Mouse (Mus musculus) stomach, embryonic 16.5 days (tissue): ENCODE results near the gene Adgre4. TPM values are rescaled to one million over a fixed set of nuclear protein-coding genes. Genes with fewer than 3 reads are reported as not detected.
A peak's percentile ranks its signal among the peaks of the same experiment; 100 is the strongest.
"Not testable (repeated sequence)": the region's sequence is repeated elsewhere in the genome, so short reads cannot be mapped to it uniquely, and the experiment has no call there.

ENCODE experiments used
- ATAC-seq: fragments of 200-750 bp; cut with Nextera tagmentation; 2 replicates; pipeline ENCODE4 v1.8.0; 2017; ENCODE audit warnings: moderate number of reproducible peaks, moderate TSS enrichment; ENCODE audit not compliant: insufficient read depth, low FRiP score
- H3K27ac ChIP-seq: fragments of 300-500 bp; sonication (generic); 2 replicates; pipeline ENCODE4 v1.5.1; 2014; ENCODE audit warnings: low read length
- H3K27me3 ChIP-seq: fragments of 300-500 bp; sonication (generic); 2 replicates; pipeline ENCODE4 v1.6.1; 2014; ENCODE audit warnings: low read length, control low read depth, mixed read lengths; ENCODE audit not compliant: control insufficient read depth, insufficient read depth
- H3K36me3 ChIP-seq: fragments of 300-500 bp; sonication (generic); 2 replicates; pipeline ENCODE4 v1.6.1; 2014; ENCODE audit warnings: low read length; ENCODE audit not compliant: control insufficient read depth, insufficient read depth
- H3K4me1 ChIP-seq: fragments of 300-500 bp; sonication (generic); 2 replicates; pipeline ENCODE4 v1.6.1; 2014; ENCODE audit warnings: low read length, control low read depth, mixed read lengths; ENCODE audit not compliant: control insufficient read depth, insufficient read depth
- H3K4me2 ChIP-seq: fragments of 300-500 bp; sonication (generic); 2 replicates; pipeline ENCODE4 v1.6.1; 2014; ENCODE audit warnings: low read depth, low read length, mixed read lengths
- H3K4me3 ChIP-seq: fragments of 300-500 bp; sonication (generic); replicated peaks from 2 replicates; pipeline ENCODE4 v1.5.1; 2014; ENCODE audit warnings: mild to moderate bottlenecking, low read length
- H3K9ac ChIP-seq: fragments of 300-500 bp; sonication (generic); 2 replicates; pipeline ENCODE4 v1.6.1; 2014; ENCODE audit warnings: low read length
- H3K9me3 ChIP-seq: fragments of 300-500 bp; sonication (generic); replicated peaks from 2 replicates; pipeline ENCODE4 v1.6.1; 2016; ENCODE audit warnings: low read length, control low read depth; ENCODE audit not compliant: control insufficient read depth
- WGBS: fragments of 180-500 bp; shearing (Covaris S2); extraction: QIAGEN DNeasy Blood & Tissue Kit; methylation state at CpG from one replicate; pipeline ENCODE4 v1.1.7; 2014; 5-methylcytosine and 5-hydroxymethylcytosine counted together
- polyA plus RNA-seq: library from polyadenylated mRNA; unstranded; fragments of >200 nt; fragmentation: Nextera tagmentation; extraction: Ambion mirVana; gene quantifications from 2 replicates; pipeline ENCODE4 v1.2.1, GENCODE M21; 2015

The Adgre4 gene
- polyA plus RNA-seq, 1 experiment from 2014 or later: 1.7 TPM

DNA sequence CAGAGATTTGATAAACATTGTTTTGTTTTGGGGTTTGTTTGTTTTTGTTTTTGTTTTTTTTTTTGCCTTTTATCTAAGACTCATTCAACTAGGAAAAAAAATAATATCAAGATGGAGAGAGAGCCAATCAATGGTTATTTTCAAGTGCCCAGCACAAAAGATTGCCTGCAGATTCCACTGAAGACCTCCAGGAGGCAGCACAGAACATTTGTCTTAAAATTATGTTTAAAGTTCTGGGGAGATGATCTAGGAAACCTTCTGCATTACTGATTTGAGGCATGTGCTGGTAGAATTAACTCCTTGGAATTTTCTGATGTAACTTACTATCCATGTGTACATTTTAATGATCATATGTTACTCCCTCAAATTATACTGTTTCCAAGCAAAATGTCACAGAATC, 63.9 kb downstream of the Adgre4 start:
- Histone ChIP-seq H3K36me3 (no peaks in the 10 kb centered on the region), H3K4me3 (no peak overlapping the region), H3K27me3 (no peaks in the 10 kb centered on the region), H3K4me1 (no peaks in the 10 kb centered on the region), H3K4me2 (no peak overlapping the region), H3K27ac (no peak overlapping the region), H3K9ac (no peak overlapping the region), H3K9me3 (no peaks in the 10 kb centered on the region)
- ATAC-seq: no peak

DNA sequence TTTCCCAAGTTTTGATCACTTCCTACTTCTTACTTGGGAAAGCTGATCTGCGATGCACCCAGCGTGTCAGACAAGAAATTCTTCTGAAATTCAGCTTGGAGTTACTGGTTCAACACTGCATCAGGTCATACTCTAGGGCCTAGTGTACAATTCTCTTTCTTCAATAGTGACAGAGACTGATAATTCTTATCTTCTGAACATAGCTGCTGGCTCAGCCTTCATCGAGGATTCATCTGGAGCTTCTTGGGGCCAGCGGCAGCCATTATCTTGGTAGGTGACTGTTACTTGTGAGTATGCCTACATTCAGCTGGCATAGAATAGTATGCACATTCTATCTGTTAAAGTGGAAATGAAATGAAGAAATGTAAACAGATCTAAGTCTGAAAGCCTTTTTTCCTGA, 67.1 kb downstream of the Adgre4 start:
- Histone ChIP-seq H3K27ac (no peak overlapping the region), H3K27me3 (no peaks in the 10 kb centered on the region), H3K36me3 (no peaks in the 10 kb centered on the region), H3K4me2 (no peak overlapping the region), H3K9me3 (no peaks in the 10 kb centered on the region), H3K4me3 (no peak overlapping the region), H3K9ac (no peak overlapping the region), H3K4me1 (no peaks in the 10 kb centered on the region)
- 87% methylated on average over 4 of the region's 4 CpGs for WGBS
- ATAC-seq: no peak

DNA sequence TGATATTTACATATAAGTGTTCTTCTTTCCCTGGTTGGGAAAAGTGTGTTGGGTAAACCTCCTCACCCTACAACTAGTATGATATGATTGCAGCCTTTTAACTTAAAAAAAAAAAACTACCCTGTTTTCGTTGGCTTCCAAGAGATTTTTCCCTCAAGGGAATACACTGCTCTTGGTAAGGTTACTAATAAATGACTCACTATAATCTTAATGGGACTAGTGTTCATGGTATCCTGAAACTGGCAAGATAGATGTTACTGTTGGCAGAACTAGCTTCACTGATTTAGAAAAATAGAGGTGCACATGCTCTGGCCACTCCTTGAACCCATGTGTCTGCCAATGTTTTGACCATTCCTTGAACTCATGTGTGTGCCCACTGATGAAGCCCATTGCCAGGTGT, 71.8 kb downstream of the Adgre4 start:
- no peak overlapping the region for H3K4me3 ChIP-seq
- H3K4me1 ChIP-seq: no peaks in the 10 kb centered on the region
- ATAC-seq: no peak
- no peak overlapping the region for H3K27ac ChIP-seq
- H3K27me3 ChIP-seq: no peaks in the 10 kb centered on the region
- H3K36me3 ChIP-seq: no peaks in the 10 kb centered on the region
- 74% methylated on average over 1 of the region's 1 CpGs for WGBS
- H3K9me3 ChIP-seq: no peaks in the 10 kb centered on the region
- H3K9ac ChIP-seq: no peak overlapping the region
- H3K4me2 ChIP-seq: no peak overlapping the region

DNA sequence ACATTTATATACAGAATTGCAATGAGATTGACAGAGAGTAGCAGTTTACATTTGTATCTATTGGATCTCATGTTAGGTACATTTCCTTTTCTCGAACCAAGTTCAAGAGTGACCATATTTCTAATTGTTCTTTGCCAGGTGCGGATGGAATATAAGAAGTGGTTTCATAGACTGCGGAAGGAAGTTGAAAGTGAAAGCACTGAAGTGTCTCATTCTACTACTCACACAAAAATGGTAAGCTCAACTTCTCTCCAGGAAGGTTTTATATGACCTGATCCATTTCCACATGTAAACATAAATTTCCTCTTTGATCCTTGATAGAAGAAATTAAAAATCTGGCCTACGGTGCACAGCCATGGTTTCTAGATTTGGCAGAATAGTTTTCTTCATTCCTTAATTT, 93.3 kb downstream of the Adgre4 start:
- H3K4me1 ChIP-seq: no peaks in the 10 kb centered on the region
- 87% methylated on average over 4 of the region's 4 CpGs for WGBS
- H3K27me3 ChIP-seq: no peaks in the 10 kb centered on the region
- no peak overlapping the region for H3K4me2 ChIP-seq
- H3K9ac ChIP-seq: no peak overlapping the region
- no peak for ATAC-seq
- no peak overlapping the region for H3K4me3 ChIP-seq
- no peaks in the 10 kb centered on the region for H3K36me3 ChIP-seq
- no peaks in the 10 kb centered on the region for H3K9me3 ChIP-seq
- H3K27ac ChIP-seq: no peak overlapping the region

DNA sequence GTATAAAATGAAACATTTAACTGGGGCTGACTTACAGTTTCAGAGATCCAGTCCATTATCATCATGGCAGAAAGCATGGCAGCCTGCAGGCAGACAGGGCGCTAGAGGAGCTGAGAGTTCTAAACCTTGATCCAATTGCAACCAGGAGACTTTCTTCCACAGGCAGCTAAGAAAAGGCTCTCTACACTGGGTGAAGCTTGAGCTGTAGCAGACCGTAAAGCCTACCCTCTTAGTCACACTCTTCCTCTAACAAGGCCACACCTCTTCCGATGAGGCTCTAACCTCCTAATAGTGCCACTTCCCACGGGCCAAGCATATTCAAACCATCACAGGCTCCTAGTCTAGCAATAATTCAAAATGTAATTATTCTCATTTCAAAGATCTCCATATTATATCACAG, 127.4 kb downstream of the Adgre4 start:
- Histone ChIP-seq H3K4me3 (no peak overlapping the region), H3K27me3 (no peaks in the 10 kb centered on the region), H3K9ac (no peak overlapping the region), H3K4me2 (no peak overlapping the region), H3K4me1 (no peaks in the 10 kb centered on the region), H3K27ac (no peak overlapping the region), H3K9me3 (no peaks in the 10 kb centered on the region), H3K36me3 (no peaks in the 10 kb centered on the region)
- no peak for ATAC-seq
- 80% methylated on average over 4 of the region's 4 CpGs for WGBS

DNA sequence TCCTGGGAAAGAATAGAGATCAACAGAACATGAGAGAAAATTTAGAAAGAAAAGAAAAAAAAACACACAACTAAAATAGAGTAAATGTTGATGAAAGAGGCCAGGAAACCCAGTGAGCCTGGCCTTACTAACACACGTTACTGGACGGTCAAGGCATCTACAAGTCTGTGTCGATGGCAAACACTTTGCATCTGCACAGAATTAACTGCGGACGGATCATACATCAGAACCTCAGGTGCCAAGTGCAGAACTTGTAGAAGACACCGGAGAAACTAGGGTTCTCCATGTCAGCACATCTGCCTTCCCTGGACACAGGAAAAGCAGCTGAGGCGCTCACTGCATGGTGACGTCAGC, 128.5 kb downstream of the Adgre4 start:
- Histone ChIP-seq H3K4me3 (peak overlapping the region; percentile 55), H3K9ac (peak overlapping the region; percentile 65), H3K4me2 (peak overlapping the region; percentile 70), H3K27ac (peak overlapping the region; percentile 91)
- not testable (repeated sequence) for H3K36me3 ChIP-seq, ATAC-seq, H3K9me3 ChIP-seq, H3K27me3 ChIP-seq, H3K4me1 ChIP-seq
- 0% methylated on average over 6 of the region's 8 CpGs for WGBS

DNA sequence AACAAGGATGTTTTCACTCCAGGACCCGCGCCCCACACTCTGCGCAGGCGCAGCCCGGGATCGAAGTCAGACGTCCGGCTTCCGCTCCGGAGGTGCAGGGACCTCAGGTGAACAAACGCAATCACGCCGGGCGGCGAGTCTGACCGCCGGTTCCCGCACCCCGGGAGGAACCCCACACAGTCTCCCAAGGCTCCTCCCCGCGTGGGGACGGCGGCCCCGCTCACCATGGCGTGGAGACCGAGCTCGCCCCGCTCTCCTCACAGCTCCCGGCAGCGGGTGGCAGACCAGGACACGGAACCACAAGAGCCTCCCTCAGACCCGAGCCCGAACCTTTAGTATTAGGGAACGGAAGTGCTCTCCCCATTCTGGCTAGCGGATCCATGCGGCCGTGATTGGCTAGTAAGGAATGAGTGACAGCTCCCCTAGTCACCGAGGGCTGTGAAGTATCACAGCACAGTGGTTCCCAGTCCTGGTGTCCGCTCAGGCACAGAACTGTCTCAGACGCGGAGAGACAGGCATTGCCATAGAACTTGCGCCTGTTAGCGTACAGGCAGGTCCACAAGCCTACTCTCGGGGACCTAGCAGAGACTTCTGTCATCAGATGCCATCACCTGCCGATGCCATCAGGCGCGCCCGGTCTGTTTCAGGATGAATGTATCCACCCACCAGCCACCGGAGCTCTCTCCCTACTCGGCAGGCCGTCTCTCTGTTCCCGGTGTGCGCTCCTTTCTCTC, 129.0 kb downstream of the Adgre4 start, which contains the start of gene Zfp119a:
TSS of gene Zfp119a (minus strand) at position 295 of the 734 bp plus-strand sequence.
- H3K4me1 ChIP-seq, H3K9me3 ChIP-seq, H3K36me3 ChIP-seq, H3K27me3 ChIP-seq: not testable (repeated sequence)
- H3K4me3 ChIP-seq: peak within 1 kb of the TSS; percentile 55
- ATAC-seq: peak; percentile 99
- WGBS: under 1% methylated on average over 30 of the region's 53 CpGs
- peak within 1 kb of the TSS; percentile 72 for H3K9ac ChIP-seq
- peak within 1 kb of the TSS; percentile 91 for H3K27ac ChIP-seq
- H3K4me2 ChIP-seq: peak within 1 kb of the TSS; percentile 70

DNA sequence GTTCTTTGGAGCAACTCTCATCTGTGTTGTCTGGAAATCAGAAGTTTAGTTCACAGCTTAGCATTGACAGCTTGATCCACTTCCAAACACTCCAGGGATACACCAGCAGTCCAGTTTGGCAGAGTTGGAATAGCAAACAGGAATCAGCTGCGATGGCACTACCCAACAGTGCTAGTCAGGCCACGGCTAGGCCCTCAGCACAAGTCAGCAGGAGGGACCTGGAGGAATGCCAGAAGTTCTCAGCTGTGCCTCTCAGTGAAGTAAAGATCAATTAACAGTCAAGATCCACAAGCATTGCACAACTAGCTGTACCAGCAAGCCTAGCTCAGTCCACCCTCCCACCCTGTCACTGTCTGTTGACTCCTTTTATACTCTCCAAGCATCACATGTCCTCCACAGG, 133.8 kb downstream of the Adgre4 start:
- Histone ChIP-seq H3K9me3 (no peaks in the 10 kb centered on the region), H3K4me1 (no peaks in the 10 kb centered on the region), H3K36me3 (no peaks in the 10 kb centered on the region), H3K4me2 (no peak overlapping the region), H3K4me3 (no peak overlapping the region), H3K27ac (no peak overlapping the region), H3K9ac (no peak overlapping the region), H3K27me3 (no peaks in the 10 kb centered on the region)
- no peak for ATAC-seq
- WGBS: 44% methylated on average over 2 of the region's 2 CpGs

DNA sequence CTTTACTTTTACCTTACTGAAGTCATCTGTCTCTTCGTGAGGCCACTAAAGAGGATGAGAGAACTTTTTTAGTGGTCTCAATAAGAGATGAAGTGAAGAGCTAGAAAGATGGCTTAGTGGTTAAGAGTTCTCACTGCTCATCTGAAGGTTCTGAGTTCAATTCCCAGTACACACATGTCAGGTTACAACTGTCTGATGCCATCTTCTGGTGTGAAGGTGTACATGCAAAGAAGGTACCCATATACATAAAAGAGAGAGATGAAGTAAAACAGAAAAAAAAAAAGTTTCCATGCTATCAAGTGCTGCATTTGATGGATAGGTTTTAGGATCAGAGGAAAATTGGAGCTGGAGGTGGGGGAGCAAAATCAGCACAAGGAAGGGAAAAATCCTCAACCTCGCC, 135.1 kb downstream of the Adgre4 start:
- Histone ChIP-seq H3K4me2 (no peak overlapping the region), H3K9me3 (no peaks in the 10 kb centered on the region), H3K36me3 (no peaks in the 10 kb centered on the region), H3K27me3 (no peaks in the 10 kb centered on the region), H3K4me1 (no peaks in the 10 kb centered on the region), H3K4me3 (no peak overlapping the region), H3K27ac (no peak overlapping the region), H3K9ac (no peak overlapping the region)
- WGBS: 54% methylated on average over 2 of the region's 2 CpGs
- no peak for ATAC-seq
